Mouse (Mus musculus): ENCODE results near the gene Hmmr.
"Not testable (repeated sequence)": the region's sequence is repeated elsewhere in the genome, so short reads cannot be mapped to it uniquely, and the experiment has no call there.

Gene Hmmr

DNA sequence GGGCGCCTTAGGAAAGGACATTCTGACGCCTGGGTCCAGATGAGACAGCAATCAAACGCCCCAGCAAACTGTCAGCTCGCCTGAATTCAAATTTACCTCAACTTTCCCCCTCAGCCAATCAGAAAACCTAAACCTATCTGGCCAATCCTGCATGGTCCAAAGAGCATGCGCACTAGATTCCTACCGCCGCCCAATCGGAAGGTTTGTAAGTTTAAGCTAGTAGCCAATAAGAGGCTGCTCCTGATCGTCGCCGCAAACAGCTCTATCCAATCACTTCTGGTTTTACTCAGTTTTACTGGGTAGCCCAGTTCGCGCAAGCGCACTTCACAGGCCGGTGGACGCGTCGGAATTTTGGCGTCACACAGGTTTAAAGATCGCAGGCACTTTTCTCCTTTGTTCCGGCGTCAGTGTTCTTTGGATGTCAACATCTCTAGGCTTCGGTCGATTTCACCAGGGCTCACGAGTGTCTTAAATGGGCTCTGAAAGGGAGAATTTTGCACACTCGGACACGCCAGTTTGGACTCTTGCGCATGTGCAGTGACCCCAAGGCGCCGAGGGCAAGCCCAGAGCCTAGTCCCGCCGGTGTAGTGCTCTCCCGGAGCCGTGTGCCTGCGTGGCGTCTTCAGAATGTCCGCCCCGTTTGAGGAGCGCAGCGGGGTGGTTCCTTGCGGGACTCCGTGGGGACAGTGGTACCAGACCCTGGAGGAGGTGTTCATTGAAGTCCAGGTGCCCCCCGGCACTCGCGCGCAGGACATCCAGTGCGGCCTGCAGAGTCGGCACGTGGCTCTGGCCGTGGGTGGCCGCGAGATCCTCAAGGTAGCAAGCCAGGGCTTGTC, at the start of gene Hmmr, which contains the start of gene Nudcd2:
Hmmr (minus strand) TSS at position 84 of the 836 bp plus-strand sequence.
Nudcd2 (plus strand) TSS at position 329 of the 836 bp plus-strand sequence.
- DNase-seq (ENCODE audit: low read depth, low spot score): peak; percentile 95

DNA sequence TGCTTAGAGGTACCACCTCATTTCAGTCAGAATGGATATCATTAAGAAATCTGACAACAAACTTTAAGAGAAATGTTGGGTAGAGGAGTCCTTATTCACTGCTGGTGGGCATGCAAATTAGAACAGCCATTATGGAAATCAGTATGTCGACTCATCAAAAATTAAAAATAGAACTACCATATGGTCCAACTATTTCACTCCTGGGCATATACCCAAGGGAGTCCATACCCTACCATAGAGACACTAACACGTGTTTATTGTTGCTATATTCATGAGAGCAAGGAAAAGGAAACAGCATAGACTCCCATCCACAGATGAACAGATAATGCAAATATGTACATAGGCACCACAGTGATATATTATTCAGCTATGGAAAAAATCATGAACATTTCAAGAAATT, 48.6 kb upstream of the Hmmr start:
- DNase-seq (ENCODE audit: low read depth, low spot score): no peak

DNA sequence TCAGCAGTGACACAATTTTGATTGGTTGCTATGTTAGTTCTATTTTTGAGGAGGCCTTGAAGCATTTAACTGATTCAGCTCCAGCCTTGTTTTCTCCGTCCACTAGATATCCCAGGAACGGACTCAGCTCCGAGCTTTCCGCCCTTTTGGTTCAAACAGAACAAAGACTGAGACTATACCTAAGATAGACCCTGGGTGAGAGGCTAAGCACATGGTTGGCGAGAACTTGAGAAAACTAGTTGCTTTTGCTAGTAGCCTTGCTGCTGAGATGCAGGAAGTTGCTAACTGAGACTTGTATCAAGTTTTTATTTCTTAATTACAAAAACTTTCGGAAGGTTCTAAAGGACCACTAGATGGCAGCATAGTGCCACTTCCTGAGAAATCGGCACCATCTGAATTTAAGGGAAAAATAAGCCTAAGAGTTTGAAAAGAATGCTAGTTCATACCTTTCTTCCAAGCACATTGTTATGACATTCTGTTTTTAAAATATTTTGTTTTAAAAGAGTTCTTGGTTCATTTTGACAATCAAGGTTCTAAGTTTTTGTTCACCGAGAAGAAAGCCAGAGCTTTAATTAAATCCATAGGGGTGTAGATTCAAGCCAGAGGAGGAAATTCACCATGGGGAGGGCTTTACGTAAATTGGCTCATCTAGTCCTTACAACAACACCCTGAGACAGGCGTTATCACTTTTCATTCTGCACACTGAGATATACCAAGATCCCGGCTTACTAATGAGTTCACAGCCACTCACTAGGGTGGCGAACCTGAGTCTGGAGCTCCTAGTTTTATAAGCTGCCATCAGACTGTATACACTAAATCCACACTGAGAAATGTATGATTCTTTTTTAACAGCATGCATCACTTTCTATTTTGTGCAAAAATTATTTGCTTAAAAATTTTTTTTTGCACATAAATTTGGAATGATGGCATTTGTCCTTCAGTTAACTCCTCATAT, 42.4 kb upstream of the Hmmr start:
- no peak for DNase-seq (ENCODE audit: low read depth, low spot score)

DNA sequence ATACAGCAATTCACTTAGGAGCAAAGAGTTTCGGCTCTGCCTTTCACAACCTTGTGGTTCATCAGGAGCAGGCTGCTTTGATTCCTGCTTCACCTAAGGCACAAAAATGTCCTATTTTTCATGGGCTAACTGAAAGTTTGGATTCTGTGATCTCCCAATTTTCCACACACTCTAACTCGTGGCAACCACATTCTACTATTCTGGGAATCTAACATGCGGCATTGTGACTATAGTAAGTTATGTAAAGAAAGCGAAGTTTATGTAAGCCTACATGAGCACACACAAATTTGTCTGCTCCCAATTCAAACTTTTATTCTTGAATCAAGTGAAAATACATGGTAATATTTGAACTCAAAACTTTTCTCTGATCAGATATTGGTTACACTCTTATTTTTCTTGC, 31.5 kb upstream of the Hmmr start:
- no peak for DNase-seq (ENCODE audit: low read depth, low spot score)

DNA sequence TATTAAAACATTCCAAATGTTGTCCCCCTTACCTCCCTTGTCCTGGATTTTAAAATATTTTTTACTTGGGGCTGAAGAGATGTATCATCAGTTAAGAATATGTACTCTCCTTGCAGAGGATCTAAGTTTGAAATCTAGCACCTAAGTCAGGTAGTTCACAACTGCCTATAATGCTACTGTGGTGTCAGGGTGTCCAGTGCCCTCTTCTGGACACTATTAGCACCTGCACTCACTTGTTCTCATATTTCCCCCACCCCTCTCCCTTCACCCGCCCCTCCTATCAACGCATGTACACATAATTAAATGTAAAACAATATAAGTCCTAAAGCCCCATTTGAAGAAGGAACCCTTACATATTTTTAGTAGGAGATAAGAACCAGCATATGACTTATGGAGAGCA, 30.2 kb upstream of the Hmmr start:
- no peak for DNase-seq (ENCODE audit: low read depth, low spot score)

DNA sequence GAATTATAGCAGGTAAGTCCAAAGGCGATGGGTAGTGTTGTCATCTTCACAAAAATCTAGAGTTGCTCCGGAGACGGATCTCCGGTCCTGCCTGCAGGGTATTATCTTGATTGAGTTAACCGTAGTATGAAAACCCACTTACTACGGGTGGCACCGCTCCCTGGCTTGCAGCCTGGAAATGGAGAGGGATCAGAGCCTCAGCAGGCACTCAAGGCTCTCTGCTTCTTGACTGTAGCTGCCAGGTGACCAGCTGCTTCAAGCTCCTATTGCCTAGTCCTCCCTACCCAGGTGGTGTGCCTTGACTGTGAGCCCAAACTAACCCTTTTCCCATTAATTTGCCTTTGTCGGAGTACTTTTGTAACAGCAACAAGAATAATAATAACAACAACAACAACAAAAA, 26.7 kb upstream of the Hmmr start:
- no peak for DNase-seq (ENCODE audit: low read depth, low spot score)

DNA sequence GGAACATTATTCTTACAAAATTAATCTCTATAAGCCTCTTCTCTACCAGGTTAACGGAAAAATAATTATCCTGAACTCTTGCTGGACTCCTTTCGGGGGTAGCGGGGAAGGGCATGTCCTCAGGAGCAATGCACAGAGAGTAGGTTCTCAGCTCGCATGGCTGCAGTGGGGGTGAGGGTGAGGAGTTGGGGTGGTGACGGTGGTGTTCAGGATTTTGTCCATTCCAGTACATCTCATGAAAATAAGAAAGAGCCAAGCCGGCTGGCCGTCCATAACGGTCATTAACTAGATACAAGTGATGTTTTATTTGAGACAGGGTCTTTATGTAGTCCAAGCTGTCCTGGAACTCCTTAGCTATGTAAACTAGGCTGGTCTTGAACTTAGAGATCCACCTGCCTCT, 22.7 kb upstream of the Hmmr start:
- DNase-seq (ENCODE audit: low read depth, low spot score): no peak

DNA sequence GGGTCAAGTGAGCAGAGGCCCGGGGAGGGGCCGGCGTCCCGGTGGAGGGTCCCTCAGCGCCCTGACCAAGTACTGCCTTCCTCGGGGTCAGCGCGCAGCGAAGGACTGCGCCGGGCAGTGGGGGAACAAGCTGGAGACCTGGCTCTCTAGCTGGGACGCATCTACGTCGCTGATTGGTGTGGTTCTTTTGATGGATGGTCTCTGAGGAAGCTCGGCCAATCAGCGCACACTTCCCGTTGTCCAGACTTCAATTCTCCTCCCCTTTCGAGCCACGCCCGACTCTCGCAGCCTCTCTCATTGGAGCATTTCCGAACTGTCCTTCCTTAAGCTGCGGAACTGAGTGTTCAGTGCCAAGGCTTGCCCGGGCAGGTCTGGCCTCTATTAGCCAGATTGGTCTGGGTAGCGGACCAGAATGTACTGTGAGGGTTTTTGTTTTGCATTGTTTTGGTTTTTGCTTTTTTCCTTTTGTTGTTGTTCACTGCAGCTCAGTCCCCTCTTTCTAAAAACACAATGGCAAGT, 21.9 kb upstream of the Hmmr start, which contains the start of gene Ccng1:
Ccng1 (minus strand) TSS at position 203 of the 519 bp plus-strand sequence.
- peak; percentile 88 for DNase-seq (ENCODE audit: low read depth, low spot score)

DNA sequence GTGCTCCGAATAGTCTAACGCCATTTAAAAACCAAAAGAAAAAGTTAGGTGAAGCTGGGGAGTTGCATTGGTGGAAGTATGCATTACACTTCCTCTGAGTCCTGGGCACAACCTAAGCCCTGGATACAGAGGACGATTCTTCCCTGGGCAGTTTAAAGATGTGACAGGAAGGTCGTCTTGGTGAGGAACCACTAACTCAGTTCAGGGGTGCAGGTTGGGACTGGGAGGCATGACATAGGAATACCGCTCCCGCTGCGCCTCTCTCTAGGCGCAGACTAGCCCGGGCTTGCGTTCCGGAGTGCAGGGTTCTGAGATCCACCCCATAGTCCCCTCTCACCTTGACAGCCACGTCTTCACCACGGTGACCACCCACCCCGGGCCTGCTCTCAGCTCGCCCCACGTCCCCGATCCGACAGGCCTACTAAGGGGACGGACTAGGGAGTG, 21.5 kb upstream of the Hmmr start:
- DNase-seq (ENCODE audit: low read depth, low spot score): no peak

DNA sequence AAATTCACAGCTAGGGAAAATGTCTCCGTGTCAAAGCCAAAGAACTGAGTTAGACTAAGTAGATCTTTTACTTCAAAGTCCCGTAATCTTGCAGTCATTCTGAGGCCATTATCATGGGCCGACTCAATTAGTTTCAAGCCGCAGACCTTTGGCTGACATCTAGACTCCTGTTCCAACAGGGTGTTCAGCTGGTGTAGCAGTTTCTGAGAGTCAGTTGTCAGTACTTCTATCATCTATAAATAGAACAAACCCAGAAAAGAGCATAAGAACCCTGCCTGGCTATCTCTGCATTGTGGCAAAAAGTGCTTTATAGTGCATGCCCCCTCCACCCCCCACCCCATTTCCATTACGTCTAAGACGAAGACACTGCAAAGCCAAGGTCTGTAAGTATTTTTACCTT, 20.6 kb upstream of the Hmmr start:
- DNase-seq (ENCODE audit: low read depth, low spot score): no peak

DNA sequence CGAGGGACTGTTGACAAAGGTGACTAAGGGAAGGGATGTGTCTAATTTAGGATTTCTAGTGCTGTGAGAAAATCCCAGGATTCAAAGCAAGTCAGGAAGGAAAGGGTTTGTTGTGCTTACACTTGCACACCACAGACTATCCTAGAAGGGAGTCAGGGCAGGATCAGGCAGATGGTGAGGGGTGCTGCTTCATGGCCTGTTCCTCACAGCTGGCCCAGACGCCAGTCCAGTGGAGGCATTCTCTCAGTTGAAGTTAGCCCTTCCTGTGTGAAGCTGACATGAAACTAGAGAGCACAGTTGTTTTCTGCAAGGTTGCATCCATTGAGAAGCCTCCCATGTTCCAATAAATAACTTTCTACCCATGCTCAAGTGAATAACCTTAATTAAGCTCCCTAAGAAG, 14.5 kb upstream of the Hmmr start:
- DNase-seq (ENCODE audit: low read depth, low spot score): no peak

DNA sequence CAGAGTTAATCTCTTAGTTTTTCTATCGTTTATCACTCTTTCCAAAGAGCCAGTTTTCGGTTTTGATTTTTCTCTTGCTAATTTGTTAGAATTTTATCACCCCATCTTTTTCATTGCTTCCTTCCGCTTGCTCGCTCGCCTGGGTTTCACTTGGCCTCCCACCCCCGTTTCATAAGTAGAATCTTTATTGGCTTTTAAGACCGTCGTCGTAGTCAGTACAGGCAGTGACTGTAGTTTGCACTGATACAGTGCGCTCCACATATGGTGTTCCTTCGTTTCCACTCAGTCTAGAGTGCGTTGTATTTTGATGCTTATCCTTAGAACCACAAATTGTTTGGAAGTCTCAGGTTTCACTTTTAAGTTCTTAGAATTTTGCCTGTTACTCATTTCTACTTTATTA, 13.1 kb upstream of the Hmmr start:
- DNase-seq (ENCODE audit: low read depth, low spot score): no peak

DNA sequence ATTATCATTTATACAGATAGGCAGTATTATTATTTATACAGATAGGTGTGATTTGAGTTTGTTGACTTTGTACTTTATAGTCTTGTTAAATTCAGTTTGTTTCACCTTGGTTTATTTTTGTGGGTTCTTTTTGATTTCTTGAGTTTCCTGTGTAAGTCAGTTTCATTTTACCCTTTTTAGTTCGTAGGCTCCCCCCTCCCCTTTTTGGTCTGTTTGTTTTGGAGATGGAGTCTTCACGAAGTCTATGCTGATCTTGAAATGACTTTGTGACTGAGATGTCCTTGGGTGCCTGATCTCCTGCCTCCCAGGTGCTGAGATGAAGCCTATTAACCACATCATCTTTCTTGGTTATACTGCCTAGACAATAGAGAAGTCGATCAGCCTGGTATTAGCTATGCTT, 11.1 kb upstream of the Hmmr start:
- no peak for DNase-seq (ENCODE audit: low read depth, low spot score)

DNA sequence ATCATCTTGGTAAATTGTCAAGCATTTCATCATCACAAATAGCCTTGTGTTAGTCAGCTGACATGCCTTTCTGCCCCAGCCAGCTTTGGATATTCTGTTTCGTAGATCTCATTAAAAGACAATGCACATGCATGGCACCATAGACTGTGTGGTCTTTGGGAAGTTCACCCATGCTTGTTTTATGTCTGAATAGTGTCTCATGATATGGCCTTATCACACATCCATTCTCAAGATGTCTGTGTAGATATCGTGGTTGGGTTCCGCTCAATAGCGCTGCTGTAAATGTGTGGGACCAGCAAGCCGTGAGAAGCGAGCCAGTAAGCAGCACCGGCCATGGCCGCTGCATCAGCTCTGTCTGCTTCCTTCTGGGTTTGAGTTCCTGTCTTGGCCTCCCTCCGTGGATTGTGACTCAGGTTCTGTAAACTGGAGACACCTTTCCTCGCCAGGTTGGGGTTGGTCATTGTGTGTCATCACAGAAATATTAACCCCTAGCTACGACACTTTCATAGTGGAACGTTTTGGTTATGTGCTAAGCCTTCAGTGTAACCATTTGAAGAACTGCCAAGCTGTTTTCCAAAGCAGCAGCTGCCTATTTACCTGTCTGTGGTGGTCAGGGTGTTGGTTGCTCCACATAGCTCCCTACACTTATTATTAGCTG, 8.5 kb upstream of the Hmmr start:
- DNase-seq (ENCODE audit: low read depth, low spot score): no peak

DNA sequence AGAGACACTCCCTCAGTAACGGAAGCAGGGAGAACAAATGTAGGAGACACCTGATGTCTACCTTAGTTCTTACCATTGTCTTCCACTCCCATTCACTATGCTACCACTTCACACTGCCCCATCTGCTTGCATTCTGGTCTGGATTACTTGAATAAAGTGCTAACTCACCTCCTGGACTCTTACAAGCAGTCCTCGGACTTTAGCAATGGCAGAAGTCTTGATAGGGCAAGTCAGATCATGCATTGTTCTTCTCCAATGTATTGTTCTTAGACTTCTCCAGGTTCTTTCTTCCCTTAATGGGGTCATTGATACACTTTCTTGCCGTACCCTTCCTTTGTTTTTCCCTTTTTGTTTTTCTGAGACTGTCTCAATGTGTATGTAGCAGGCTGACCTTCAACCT, 4.1 kb upstream of the Hmmr start:
- no peak for DNase-seq (ENCODE audit: low read depth, low spot score)

DNA sequence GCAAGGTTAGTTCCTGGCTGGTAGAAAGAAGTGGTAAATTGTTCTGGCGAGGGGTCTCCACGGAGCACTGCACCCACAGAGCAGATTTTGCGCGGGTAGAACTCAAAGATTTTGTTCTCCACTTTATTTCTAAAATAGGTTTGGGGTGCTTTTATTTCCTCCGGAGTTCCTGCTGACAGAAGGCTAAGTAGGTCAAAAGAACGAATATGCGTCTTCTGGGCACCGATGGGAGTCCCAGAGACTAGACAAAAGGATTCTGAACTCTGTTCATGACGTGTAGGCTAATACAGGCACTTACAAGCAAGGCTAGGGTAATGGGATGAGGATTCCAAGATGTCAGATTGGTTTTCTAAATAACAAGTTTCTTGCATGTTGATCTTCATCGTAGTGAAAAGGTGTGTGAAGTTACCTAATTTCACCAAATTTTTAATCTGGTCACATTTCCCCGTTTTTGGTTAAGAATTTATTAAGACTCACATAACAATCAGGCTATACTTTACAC, 1.1 kb upstream of the Hmmr start:
- DNase-seq (ENCODE audit: low read depth, low spot score): no peak

DNA sequence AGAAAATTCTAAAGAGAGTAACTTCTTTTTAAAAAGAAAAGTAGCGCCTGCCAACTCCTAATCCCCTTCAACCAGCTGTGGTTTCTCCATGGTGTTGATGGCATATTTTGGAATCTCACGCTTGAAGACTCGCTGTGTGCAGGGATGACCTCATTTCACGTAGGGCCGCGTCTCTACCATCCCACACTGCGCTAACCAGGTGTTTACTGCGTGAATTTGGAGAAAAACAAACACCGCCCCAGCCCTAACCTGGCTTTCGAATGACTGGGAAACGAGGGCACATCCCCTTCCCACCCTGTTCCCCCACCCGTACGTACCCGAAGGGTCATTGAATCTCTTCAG, 254 bp downstream of the Hmmr start:
- DNase-seq (ENCODE audit: low read depth, low spot score): no peak

DNA sequence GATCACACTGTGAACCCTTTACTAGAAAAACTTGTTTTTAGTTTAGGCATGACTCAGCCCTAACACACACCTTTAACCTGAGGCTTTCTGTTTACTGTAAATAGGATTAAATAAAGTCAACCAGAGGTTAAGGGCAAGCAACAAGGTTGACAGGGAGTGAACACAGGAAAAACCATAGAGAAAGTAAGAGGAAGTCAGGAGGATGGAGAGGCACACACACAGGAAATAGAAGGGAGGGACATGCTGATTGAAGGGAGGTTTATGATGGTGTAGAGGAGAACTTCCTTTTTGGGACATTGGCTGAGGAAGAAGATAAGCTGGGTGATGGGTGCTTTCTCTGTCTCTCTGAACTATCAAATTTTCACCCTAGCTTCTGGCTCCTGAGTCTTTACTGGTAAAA, 14.9 kb downstream of the Hmmr start:
- DNase-seq (ENCODE audit: low read depth, low spot score): no peak

DNA sequence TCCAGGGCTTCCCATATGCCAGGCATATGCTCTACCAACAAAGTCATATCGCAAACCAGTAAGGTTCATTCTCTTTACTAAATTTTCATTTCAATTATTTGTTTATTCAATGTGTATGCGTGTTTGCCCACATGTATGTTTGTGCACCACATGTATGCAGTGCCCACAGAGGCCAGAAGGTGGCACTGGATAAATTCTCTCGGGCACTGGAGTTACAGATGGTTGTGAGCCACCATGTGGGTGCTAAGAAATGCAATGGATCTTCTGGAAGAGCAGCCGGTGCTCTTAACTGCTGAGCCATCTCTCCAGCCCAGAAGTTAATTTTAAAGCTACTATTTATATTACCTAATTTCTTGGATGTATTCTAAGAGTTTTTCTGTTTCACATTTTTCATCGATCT, 17.7 kb downstream of the Hmmr start:
- no peak for DNase-seq (ENCODE audit: low read depth, low spot score)

DNA sequence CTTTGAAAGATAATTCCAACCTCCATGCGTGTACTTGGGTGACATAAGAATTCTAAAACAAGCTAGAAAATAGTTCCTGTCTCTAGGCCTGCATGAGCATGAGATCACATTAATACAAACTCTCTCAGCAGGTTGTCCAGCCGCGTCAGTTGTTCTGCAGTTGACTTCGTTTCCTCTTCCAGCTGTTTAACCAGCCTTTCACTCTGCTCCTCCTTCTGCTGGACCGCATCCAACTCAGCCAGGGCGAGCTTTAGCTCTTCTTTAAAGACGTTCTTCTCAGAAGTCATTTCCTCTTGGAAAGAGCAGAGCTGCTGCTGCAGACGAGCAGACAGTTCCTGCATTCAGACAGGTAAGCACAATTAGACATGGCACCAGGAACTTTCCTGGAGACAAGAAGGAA, 19.4 kb downstream of the Hmmr start:
- no peak for DNase-seq (ENCODE audit: low read depth, low spot score)

DNA sequence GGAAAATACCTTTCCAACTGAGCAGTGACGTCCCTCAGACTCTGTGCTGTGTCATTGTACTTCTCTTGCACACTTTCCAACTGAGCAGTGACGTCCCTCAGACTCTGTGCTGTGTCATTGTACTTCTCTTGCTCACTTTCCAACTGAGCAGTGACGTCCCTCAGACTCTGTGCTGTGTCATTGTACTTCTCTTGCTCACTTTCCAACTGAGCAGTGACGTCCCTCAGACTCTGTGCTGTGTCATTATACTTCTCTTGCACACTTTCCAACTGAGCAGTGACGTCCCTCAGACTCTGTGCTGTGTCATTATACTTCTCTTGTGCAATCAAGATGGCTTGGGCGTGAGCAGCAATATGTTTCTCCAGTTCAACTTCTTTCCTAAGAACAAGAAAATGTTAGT, 23.3 kb downstream of the Hmmr start:
- DNase-seq (ENCODE audit: low read depth, low spot score): not testable (repeated sequence)

DNA sequence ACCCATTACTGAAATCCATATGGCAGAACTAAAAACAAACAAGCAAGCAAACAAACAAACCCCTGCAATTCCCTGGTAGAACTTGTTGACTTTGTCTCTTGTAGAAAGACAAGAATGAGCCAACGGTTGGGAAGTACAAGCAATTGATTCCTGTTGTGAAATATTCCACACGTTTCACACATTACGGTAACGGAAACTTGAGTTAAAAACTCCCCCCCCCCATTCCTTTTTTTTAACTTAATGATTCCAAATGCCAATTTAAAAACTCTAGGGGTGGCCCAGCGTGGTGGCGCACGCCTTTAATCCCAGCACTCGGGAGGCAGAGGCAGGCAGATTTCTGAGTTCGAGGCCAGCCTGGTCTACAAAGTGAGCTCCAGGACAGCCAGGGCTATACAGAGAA, 38.1 kb downstream of the Hmmr start, which contains the start of gene Mat2b:
Mat2b (minus strand) TSS at position 101 of the 400 bp plus-strand sequence.
- DNase-seq (ENCODE audit: low read depth, low spot score): no peak

All from brain, embryonic 18.5 days (tissue).